Mouse (Mus musculus): ENCODE data around the gene Fuca2. TPM values are rescaled to one million over a fixed set of nuclear protein-coding genes. Genes with fewer than 3 reads are reported as not detected.

The Fuca2 gene
- total and polyA plus RNA-seq, 2 experiments from 2014 or later, result 78.7 to 361 TPM

GRCm38 (mm10) chr10:13536706-13537105, 37.4 kb downstream of the Fuca2 start:
- peaks cover 6% of the 10 kb centered on the region for H3K4me1 ChIP-seq (ENCODE audit: control insufficient read depth, insufficient read depth)
- H3K27ac ChIP-seq (ENCODE audit: low read depth), result no peak overlapping the region
- 96% methylated on average over 7 of the region's 7 CpGs for WGBS
- DNase-seq (ENCODE audit: low spot score), result no peak
- H3K9me3 ChIP-seq (replicated peaks; ENCODE audit: control insufficient read depth, low read length), result no peaks in the 10 kb centered on the region
- peaks cover 42% of the 10 kb centered on the region for H3K36me3 ChIP-seq (replicated peaks; ENCODE audit: control insufficient read depth, insufficient read depth, low read length)
- no peak overlapping the region for H3K4me2 ChIP-seq (ENCODE audit: low read depth, low read length)
- TF ChIP-seq CTCF (IDR thresholded peaks at IDR 0.05; ENCODE audit: low read depth) (no peak), EP300 (IDR thresholded peaks at IDR 0.05; ENCODE audit: low read depth) (no peak)
- no peak overlapping the region for H3K9ac ChIP-seq (replicated peaks; ENCODE audit: low read depth, low read length)
- no peak for ATAC-seq (ENCODE audit: insufficient read depth, low read depth)
- no peaks in the 10 kb centered on the region for H3K27me3 ChIP-seq (ENCODE audit: control insufficient read depth, insufficient read depth, low read length)
- no peak overlapping the region for H3K4me3 ChIP-seq (ENCODE audit: low read depth, low read length)

- Histone ChIP-seq H3K36me3 (replicated peaks; ENCODE audit: control insufficient read depth, insufficient read depth, low read length) (peaks cover 45% of the 10 kb centered on the region), H3K9me3 (replicated peaks; ENCODE audit: control insufficient read depth, low read length) (no peaks in the 10 kb centered on the region), H3K4me1 (ENCODE audit: control insufficient read depth, insufficient read depth) (peaks cover 5% of the 10 kb centered on the region), H3K27ac (ENCODE audit: low read depth) (no peak overlapping the region), H3K27me3 (ENCODE audit: control insufficient read depth, insufficient read depth, low read length) (no peaks in the 10 kb centered on the region), H3K4me2 (ENCODE audit: low read depth, low read length) (no peak overlapping the region), H3K4me3 (ENCODE audit: low read depth, low read length) (no peak overlapping the region), H3K9ac (replicated peaks; ENCODE audit: low read depth, low read length) (no peak overlapping the region)
- no peak for ATAC-seq (ENCODE audit: insufficient read depth, low read depth)
- 92% methylated on average over 7 of the region's 7 CpGs for whole genome bisulfite sequencing
- DNase-seq (ENCODE audit: low spot score), result no peak
- TF ChIP-seq EP300 (IDR thresholded peaks at IDR 0.05; ENCODE audit: low read depth) (no peak), CTCF (IDR thresholded peaks at IDR 0.05; ENCODE audit: low read depth) (no peak)
Observed at GRCm38 (mm10) chr10:13539769-13540333, 40.5 kb downstream of the Fuca2 start.

GRCm38 (mm10) chr10:13541721-13542120, 42.4 kb downstream of the Fuca2 start:
- H3K9me3 ChIP-seq (replicated peaks; ENCODE audit: control insufficient read depth, low read length), result no peaks in the 10 kb centered on the region
- no peak overlapping the region for H3K4me3 ChIP-seq (ENCODE audit: low read depth, low read length)
- no peaks in the 10 kb centered on the region for H3K4me1 ChIP-seq (ENCODE audit: control insufficient read depth, insufficient read depth)
- no peak overlapping the region for H3K4me2 ChIP-seq (ENCODE audit: low read depth, low read length)
- no peaks in the 10 kb centered on the region for H3K27me3 ChIP-seq (ENCODE audit: control insufficient read depth, insufficient read depth, low read length)
- H3K27ac ChIP-seq (ENCODE audit: low read depth), result no peak overlapping the region
- DNase-seq (ENCODE audit: low spot score), result no peak
- no peak overlapping the region for H3K9ac ChIP-seq (replicated peaks; ENCODE audit: low read depth, low read length)
- H3K36me3 ChIP-seq (replicated peaks; ENCODE audit: control insufficient read depth, insufficient read depth, low read length), result peaks cover 46% of the 10 kb centered on the region
- TF ChIP-seq CTCF (IDR thresholded peaks at IDR 0.05; ENCODE audit: low read depth), result no peak
- TF ChIP-seq EP300 (IDR thresholded peaks at IDR 0.05; ENCODE audit: low read depth), result no peak
- 94% methylated on average over 5 of the region's 5 CpGs for WGBS
- no peak for ATAC-seq (ENCODE audit: insufficient read depth, low read depth)

- no peak for TF ChIP-seq EP300 (IDR thresholded peaks at IDR 0.05; ENCODE audit: low read depth)
- no peak for TF ChIP-seq CTCF (IDR thresholded peaks at IDR 0.05; ENCODE audit: low read depth)
- H3K27me3 ChIP-seq (ENCODE audit: control insufficient read depth, insufficient read depth, low read length), result no peaks in the 10 kb centered on the region
- DNase-seq (ENCODE audit: low spot score) (peak; percentile 94), ATAC-seq (ENCODE audit: insufficient read depth, low read depth) (peak; percentile 95)
- H3K27ac ChIP-seq (ENCODE audit: low read depth), result peak within 1 kb of the TSS; percentile 87
- H3K4me1 ChIP-seq (ENCODE audit: control insufficient read depth, insufficient read depth), result no peaks in the 10 kb centered on the region
- H3K9ac ChIP-seq (replicated peaks; ENCODE audit: low read depth, low read length), result peak within 1 kb of the TSS; percentile 84
- H3K9me3 ChIP-seq (replicated peaks; ENCODE audit: control insufficient read depth, low read length), result no peaks in the 10 kb centered on the region
- WGBS, result under 1% methylated on average over 51 of the region's 51 CpGs
- peak within 1 kb of the TSS; percentile 81 for H3K4me3 ChIP-seq (ENCODE audit: low read depth, low read length)
- H3K4me2 ChIP-seq (ENCODE audit: low read depth, low read length), result peak within 1 kb of the TSS; percentile 85
- peaks cover 4% of the 10 kb centered on the region; the same call in 1 of the 2 replicates for H3K36me3 ChIP-seq (replicated peaks; ENCODE audit: control insufficient read depth, insufficient read depth, low read length)
Observed at GRCm38 (mm10) chr10:13552646-13553497, 53.5 kb downstream of the Fuca2 start, which contains the start of the genes Adat2 and Pex3. Gene Adat2, plus strand, starts transcription at chr10:13552894. Gene Pex3, minus strand, starts transcription at chr10:13553142.

- peak; percentile 7; the same call in 1 of the 2 replicates for ATAC-seq (ENCODE audit: insufficient read depth, low read depth)
- H3K4me3 ChIP-seq (ENCODE audit: low read depth, low read length), result peak overlapping the region; percentile 81
- H3K9ac ChIP-seq (replicated peaks; ENCODE audit: low read depth, low read length), result peak overlapping the region; percentile 84
- no peaks in the 10 kb centered on the region for H3K9me3 ChIP-seq (replicated peaks; ENCODE audit: control insufficient read depth, low read length)
- peak overlapping the region; percentile 85 for H3K4me2 ChIP-seq (ENCODE audit: low read depth, low read length)
- H3K36me3 ChIP-seq (replicated peaks; ENCODE audit: control insufficient read depth, insufficient read depth, low read length), result peaks cover 4% of the 10 kb centered on the region; the same call in 1 of the 2 replicates
- no peaks in the 10 kb centered on the region for H3K4me1 ChIP-seq (ENCODE audit: control insufficient read depth, insufficient read depth)
- H3K27me3 ChIP-seq (ENCODE audit: control insufficient read depth, insufficient read depth, low read length), result no peaks in the 10 kb centered on the region
- DNase-seq (ENCODE audit: low spot score), result no peak
- no peak for TF ChIP-seq CTCF (IDR thresholded peaks at IDR 0.05; ENCODE audit: low read depth)
- WGBS, result 24% methylated on average over 10 of the region's 10 CpGs
- H3K27ac ChIP-seq (ENCODE audit: low read depth), result peak overlapping the region; percentile 87
Observed at GRCm38 (mm10) chr10:13553498-13553985, 54.2 kb downstream of the Fuca2 start.

Data from heart, postnatal 0 days (tissue).